Mouse (Mus musculus): ENCODE measurements at regions not wholly inside any gene's neighbourhood (a gene's known extent, or its start where the extent isn't known, plus 50 kb on each side); places are given as distances from the start of the nearest gene placed in this dataset.

DNA sequence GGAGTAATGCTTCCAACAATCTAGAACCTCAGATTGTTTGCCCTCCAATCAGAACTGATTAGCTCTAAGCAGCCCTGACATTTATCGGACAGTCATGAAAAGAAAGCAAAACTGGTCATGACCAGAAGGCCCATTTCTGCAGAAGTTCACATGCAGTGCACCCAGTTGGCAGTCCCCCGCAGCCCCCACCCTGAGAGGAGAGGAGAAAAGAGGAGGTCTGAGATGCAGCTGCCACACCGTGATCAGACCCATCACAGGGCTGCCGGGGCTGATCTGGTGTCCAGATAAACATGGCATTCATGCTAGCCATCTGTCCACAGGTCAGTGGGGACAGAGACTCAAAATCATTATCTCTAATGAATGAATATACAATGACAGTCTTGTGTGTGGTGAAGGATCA lies 330.9 kb downstream of the Mycn start:
- TF ChIP-seq CTCF (IDR thresholded peaks at IDR 0.05; ENCODE audit: control insufficient read depth, insufficient read depth, low read length) (no peak), POLR2A (IDR thresholded peaks at IDR 0.05; ENCODE audit: borderline replicate concordance, control insufficient read depth, low read depth, low read length) (no peak)
- no peak overlapping the region for H3K4me3 ChIP-seq (replicated peaks; ENCODE audit: control insufficient read depth, low read depth, low read length)
- H3K27ac ChIP-seq (ENCODE audit: control insufficient read depth, insufficient read depth, low read depth, low read length, poor library complexity) = no peak overlapping the region
- 72% methylated on average over 4 of the region's 4 CpGs for WGBS
- no peaks in the 10 kb centered on the region for H3K4me1 ChIP-seq (ENCODE audit: control insufficient read depth, insufficient read depth, low read length)

GRCm38 (mm10) chr12:12607995-12608394 lies 333.7 kb downstream of the Mycn start:
- WGBS = 82% methylated on average over 4 of the region's 4 CpGs
- H3K27ac ChIP-seq (ENCODE audit: control insufficient read depth, insufficient read depth, low read depth, low read length, poor library complexity) = no peak overlapping the region
- no peaks in the 10 kb centered on the region for H3K4me1 ChIP-seq (ENCODE audit: control insufficient read depth, insufficient read depth, low read length)
- H3K4me3 ChIP-seq (replicated peaks; ENCODE audit: control insufficient read depth, low read depth, low read length) = no peak overlapping the region
- no peak for TF ChIP-seq POLR2A (IDR thresholded peaks at IDR 0.05; ENCODE audit: borderline replicate concordance, control insufficient read depth, low read depth, low read length)
- no peak for TF ChIP-seq CTCF (IDR thresholded peaks at IDR 0.05; ENCODE audit: control insufficient read depth, insufficient read depth, low read length)

DNA sequence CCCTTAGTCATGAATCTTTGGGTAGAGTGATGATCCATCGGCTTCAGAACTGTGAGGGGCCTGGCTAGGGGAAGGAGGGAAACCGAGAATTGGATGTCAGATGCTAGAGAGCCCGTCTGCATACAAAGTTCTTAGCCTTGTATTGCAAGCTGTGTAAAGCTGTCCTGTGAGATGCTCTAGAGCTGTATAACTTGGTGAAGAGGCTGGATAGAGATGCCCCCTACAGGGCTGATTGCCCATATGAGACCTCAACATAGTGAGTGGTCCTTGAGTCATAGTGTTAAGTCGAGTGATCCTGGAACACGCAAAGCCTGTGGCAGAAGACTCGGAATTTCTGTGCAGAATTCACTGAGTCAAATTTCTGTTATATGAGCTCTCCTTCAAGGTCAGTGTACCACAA lies 334.8 kb downstream of the Mycn start:
- H3K4me1 ChIP-seq (ENCODE audit: control insufficient read depth, insufficient read depth, low read length) = no peaks in the 10 kb centered on the region
- no peak overlapping the region for H3K27ac ChIP-seq (ENCODE audit: control insufficient read depth, insufficient read depth, low read depth, low read length, poor library complexity)
- TF ChIP-seq POLR2A (IDR thresholded peaks at IDR 0.05; ENCODE audit: borderline replicate concordance, control insufficient read depth, low read depth, low read length) (no peak), CTCF (IDR thresholded peaks at IDR 0.05; ENCODE audit: control insufficient read depth, insufficient read depth, low read length) (no peak)
- no peak overlapping the region for H3K4me3 ChIP-seq (replicated peaks; ENCODE audit: control insufficient read depth, low read depth, low read length)
- WGBS = 86% methylated on average over 6 of the region's 6 CpGs

GRCm38 (mm10) chr12:12605495-12605894 lies 336.2 kb downstream of the Mycn start:
- no peak for TF ChIP-seq POLR2A (IDR thresholded peaks at IDR 0.05; ENCODE audit: borderline replicate concordance, control insufficient read depth, low read depth, low read length)
- TF ChIP-seq CTCF (IDR thresholded peaks at IDR 0.05; ENCODE audit: control insufficient read depth, insufficient read depth, low read length) = no peak
- Histone ChIP-seq H3K4me3 (replicated peaks; ENCODE audit: control insufficient read depth, low read depth, low read length) (no peak overlapping the region), H3K4me1 (ENCODE audit: control insufficient read depth, insufficient read depth, low read length) (no peaks in the 10 kb centered on the region), H3K27ac (ENCODE audit: control insufficient read depth, insufficient read depth, low read depth, low read length, poor library complexity) (no peak overlapping the region)
- 88% methylated on average over 3 of the region's 3 CpGs for WGBS

DNA sequence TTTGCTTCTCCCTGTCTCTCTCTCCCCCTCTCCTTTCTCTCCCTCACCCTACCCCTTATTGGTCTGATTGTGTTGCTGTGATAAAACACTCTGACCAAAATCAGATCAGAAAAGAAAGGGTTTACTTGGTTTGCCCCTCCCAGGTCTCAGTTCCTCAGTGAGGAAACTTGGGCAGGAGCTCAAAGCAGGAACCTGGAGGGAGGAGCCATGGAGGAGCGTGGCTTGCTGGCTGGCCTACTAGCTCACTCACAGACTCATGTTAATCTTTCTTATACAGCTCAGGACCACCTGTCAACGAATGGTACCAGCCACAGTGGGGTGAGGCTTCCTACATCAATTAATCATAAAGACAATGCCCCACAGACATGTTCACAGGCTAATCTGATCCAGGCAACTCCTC lies 339.4 kb downstream of the Fam49a start:
- H3K27ac ChIP-seq (ENCODE audit: control insufficient read depth, insufficient read depth, low read depth, low read length, poor library complexity) = no peak overlapping the region

DNA sequence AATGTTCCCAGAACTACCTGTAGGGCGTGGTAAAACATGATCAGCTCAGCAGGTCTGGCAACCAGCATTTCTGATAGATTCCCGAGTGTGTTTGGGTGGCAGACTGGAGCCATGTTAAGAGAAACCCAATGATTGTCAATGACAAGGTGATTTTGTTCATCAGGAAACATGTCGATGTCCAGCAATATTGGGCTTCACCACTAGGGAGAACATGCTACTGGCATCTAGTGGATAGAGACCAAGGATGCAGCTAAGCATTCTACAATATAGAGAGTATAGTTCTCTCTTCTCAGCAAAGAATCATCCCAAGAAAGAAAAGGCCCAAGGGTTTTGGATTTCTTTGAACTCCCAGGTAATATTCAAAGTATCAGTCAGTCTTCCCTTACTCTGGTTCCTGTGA lies 333.5 kb downstream of the Fam49a start:
- TF ChIP-seq POLR2A (IDR thresholded peaks at IDR 0.05; ENCODE audit: borderline replicate concordance, control insufficient read depth, low read depth, low read length) = no peak
- no peak for TF ChIP-seq CTCF (IDR thresholded peaks at IDR 0.05; ENCODE audit: control insufficient read depth, insufficient read depth, low read length)
- no peaks in the 10 kb centered on the region for H3K4me1 ChIP-seq (ENCODE audit: control insufficient read depth, insufficient read depth, low read length)
- no peak overlapping the region for H3K4me3 ChIP-seq (replicated peaks; ENCODE audit: control insufficient read depth, low read depth, low read length)
- 60% methylated on average over 3 of the region's 3 CpGs for WGBS
- H3K27ac ChIP-seq (ENCODE audit: control insufficient read depth, insufficient read depth, low read depth, low read length, poor library complexity) = no peak overlapping the region

More for the DNA sequence above, 339.4 kb downstream of the Fam49a start:
- WGBS = 4% methylated on average over 2 of the region's 2 CpGs
- Histone ChIP-seq H3K4me1 (ENCODE audit: control insufficient read depth, insufficient read depth, low read length) (no peaks in the 10 kb centered on the region), H3K4me3 (replicated peaks; ENCODE audit: control insufficient read depth, low read depth, low read length) (no peak overlapping the region)
- TF ChIP-seq CTCF (IDR thresholded peaks at IDR 0.05; ENCODE audit: control insufficient read depth, insufficient read depth, low read length) = no peak
- TF ChIP-seq POLR2A (IDR thresholded peaks at IDR 0.05; ENCODE audit: borderline replicate concordance, control insufficient read depth, low read depth, low read length) = no peak

DNA sequence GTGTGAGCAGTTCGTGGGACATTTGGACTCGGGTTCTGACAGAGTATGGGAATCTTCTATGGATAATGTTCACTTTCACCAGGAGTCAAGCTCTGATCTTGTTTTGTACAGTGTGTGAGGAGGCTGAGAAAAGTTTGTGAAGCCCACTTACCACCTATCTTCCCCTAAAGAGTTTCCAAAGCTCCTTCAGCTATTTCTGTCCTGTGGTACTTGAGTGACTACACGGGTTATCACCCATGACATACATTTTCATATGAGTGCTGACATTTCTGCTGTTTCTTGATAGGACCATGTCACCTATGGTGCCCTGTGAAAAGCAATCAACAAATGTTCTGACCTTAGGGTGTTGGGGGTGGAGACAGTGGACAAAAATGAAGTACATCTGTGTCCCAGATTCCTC lies 332.6 kb downstream of the Fam49a start:
- 78% methylated on average over 3 of the region's 3 CpGs for WGBS
- H3K27ac ChIP-seq (ENCODE audit: control insufficient read depth, insufficient read depth, low read depth, low read length, poor library complexity) = no peak overlapping the region
- TF ChIP-seq POLR2A (IDR thresholded peaks at IDR 0.05; ENCODE audit: borderline replicate concordance, control insufficient read depth, low read depth, low read length) (no peak), CTCF (IDR thresholded peaks at IDR 0.05; ENCODE audit: control insufficient read depth, insufficient read depth, low read length) (no peak)
- no peak overlapping the region for H3K4me3 ChIP-seq (replicated peaks; ENCODE audit: control insufficient read depth, low read depth, low read length)
- H3K4me1 ChIP-seq (ENCODE audit: control insufficient read depth, insufficient read depth, low read length) = no peaks in the 10 kb centered on the region

GRCm38 (mm10) chr12:12593343-12593742 lies 331.4 kb downstream of the Fam49a start:
- TF ChIP-seq POLR2A (IDR thresholded peaks at IDR 0.05; ENCODE audit: borderline replicate concordance, control insufficient read depth, low read depth, low read length) (no peak), CTCF (IDR thresholded peaks at IDR 0.05; ENCODE audit: control insufficient read depth, insufficient read depth, low read length) (no peak)
- Histone ChIP-seq H3K4me1 (ENCODE audit: control insufficient read depth, insufficient read depth, low read length) (no peaks in the 10 kb centered on the region), H3K4me3 (replicated peaks; ENCODE audit: control insufficient read depth, low read depth, low read length) (no peak overlapping the region), H3K27ac (ENCODE audit: control insufficient read depth, insufficient read depth, low read depth, low read length, poor library complexity) (no peak overlapping the region)
- WGBS = 60% methylated on average over 2 of the region's 2 CpGs

GRCm38 (mm10) chr12:12590753-12591291 lies 328.9 kb downstream of the Fam49a start:
- no peak for TF ChIP-seq CTCF (IDR thresholded peaks at IDR 0.05; ENCODE audit: control insufficient read depth, insufficient read depth, low read length)
- TF ChIP-seq POLR2A (IDR thresholded peaks at IDR 0.05; ENCODE audit: borderline replicate concordance, control insufficient read depth, low read depth, low read length) = no peak
- Histone ChIP-seq H3K27ac (ENCODE audit: control insufficient read depth, insufficient read depth, low read depth, low read length, poor library complexity) (no peak overlapping the region), H3K4me3 (replicated peaks; ENCODE audit: control insufficient read depth, low read depth, low read length) (no peak overlapping the region), H3K4me1 (ENCODE audit: control insufficient read depth, insufficient read depth, low read length) (no peaks in the 10 kb centered on the region)
- 78% methylated on average over 8 of the region's 8 CpGs for WGBS
